Mouse (Mus musculus) E14TG2a.4 (cell line): ENCODE measurements around the gene Tpsab1.

Experiments used
- CTCF ChIP-seq: conservative IDR thresholded peaks from 2 replicates; pipeline ENCODE4 v1.5.1; 2014; ENCODE audit warnings: low read length
- NANOG ChIP-seq: IDR thresholded peaks from 2 replicates; pipeline ENCODE4 v1.6.1; 2014; ENCODE audit warnings: borderline replicate concordance, low read length, mixed read lengths
- POU5F1 ChIP-seq: IDR thresholded peaks from 2 replicates; pipeline ENCODE4 v1.6.1; 2014; ENCODE audit warnings: low read length, borderline replicate concordance

GRCm38 (mm10) chr17:25308346-25308745 lies 37.0 kb downstream of the Tpsab1 start, which contains the start of gene Prss28:
- no peak for TF ChIP-seq CTCF
- TF ChIP-seq NANOG, result no peak
- no peak for TF ChIP-seq POU5F1
